Mouse (Mus musculus): ENCODE measurements at regions not wholly inside any gene's neighbourhood (a gene's known extent, or its start where the extent isn't known, plus 50 kb on each side); places are given as distances from the start of the nearest gene placed in this dataset.
A peak's percentile ranks its signal among the peaks of the same experiment; 100 is the strongest.
"Not testable (repeated sequence)": the region's sequence is repeated elsewhere in the genome, so short reads cannot be mapped to it uniquely, and the experiment has no call there.

DNA sequence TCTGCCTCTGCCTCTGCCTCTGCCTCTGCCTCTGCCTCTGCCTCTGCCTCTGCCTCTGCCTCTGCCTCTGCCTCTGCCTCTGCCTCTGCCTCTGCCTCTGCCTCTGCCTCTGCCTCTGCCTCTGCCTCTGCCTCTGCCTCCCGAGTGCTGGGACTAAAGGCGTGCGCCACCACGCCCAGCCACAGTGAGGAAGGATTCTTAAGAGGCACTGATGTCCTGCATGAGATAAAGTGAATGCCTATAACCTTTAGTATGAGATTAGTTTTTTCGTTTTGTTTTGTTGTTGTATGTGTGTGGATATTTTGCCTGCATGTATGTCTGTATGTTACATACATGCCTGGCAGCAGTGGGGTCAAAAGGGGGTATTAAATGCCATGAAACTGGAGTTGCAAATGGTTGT, 63.2 kb downstream of the Hlx start:
- DNase-seq = not testable (repeated sequence)

DNA sequence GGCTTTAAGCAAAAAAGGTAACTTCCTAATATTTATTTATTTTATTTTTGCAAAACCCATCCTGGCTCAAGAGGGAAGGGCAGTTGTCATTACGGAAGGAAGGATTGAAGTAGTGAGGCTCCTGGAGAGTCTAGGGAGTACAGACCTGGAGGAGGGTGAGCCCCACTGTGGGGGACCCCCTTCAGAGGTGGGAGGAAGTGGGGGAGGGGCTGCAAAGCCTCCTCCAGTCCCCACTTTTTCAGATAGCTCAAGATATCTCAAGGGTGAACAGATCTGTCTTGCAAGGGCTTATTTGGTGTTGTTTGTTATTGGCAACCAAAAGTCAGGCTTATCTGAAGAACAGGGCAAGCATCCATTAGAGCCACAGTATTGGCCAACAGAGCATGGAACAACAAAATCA, 64.0 kb downstream of the Hlx start:
- no peak for DNase-seq

DNA sequence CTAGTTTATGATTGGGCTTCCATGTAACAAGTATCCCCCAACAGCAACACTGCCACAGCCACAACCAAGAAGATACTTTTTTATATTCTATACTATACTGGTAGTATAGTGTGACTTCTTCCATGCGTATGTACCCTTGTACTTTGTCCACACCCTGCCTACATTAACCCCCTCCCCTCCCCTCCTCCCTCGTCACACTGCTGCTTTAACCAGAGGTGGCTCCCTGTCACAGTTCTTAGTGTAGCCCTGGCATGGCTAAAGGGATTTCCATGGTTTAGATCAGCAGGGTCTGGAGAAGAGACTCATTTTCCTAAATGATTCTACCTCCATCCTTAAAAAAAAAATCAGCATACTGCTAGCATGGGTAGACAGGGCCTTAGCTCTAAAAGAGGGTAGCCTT, 64.4 kb downstream of the Hlx start:
- DNase-seq = no peak

DNA sequence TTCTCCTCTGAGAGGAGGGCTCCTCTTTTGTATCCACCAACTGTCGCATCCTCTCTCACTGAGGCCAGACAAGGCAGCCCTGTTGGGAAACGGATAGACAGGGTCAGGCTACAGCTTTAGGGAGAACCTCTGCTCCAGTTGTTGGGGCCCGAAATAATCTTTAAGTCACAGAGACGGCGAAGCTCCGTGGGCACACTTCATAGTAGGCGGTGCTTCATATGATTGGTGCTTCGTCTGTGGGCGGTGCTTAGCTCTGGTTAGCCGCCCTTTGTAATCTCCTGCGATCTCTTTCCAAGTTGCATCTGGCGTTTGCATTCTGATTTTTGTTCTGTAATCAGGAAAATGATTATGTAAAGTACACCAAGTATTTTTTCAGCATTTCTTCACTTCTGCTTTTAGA, 67.2 kb downstream of the Hlx start:
- no peak for DNase-seq

- no peak for DNase-seq
Measured at GRCm38 (mm10) chr1:184664098-184664375, 68.4 kb downstream of the Hlx start.

- DNase-seq = no peak
Measured at GRCm38 (mm10) chr1:184663300-184664097, 68.9 kb downstream of the Hlx start.

DNA sequence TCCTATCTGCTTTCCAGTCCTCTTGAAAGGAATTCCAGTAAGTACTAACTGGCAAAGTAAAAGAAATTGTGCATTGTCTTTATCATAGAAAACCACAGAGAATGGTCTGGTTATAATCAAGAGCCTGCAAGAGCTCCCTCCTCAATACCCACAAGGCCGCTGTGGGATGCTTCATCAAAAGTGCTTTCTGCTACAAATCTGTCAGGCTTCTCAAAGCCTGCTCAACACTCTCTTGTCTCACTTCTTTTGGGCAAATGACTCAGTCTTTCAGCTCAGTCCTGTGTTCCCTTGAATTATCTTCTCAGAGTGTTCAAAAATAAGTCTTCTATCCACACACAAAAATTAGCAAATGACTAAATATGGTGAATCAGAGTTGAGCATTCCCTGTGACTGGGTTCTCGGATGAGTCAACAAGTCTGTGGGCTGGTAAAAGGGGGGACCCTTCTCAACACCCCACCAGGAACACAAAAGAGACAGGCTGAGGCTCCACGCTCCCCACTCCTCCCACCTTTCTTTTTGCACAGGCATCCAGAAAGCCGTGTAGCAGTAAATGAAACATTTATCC, 81.8 kb downstream of the Hlx start:
- no peak for DNase-seq

- no peak for DNase-seq
Measured at GRCm38 (mm10) chr1:184647920-184648540, 84.4 kb downstream of the Hlx start.

DNA sequence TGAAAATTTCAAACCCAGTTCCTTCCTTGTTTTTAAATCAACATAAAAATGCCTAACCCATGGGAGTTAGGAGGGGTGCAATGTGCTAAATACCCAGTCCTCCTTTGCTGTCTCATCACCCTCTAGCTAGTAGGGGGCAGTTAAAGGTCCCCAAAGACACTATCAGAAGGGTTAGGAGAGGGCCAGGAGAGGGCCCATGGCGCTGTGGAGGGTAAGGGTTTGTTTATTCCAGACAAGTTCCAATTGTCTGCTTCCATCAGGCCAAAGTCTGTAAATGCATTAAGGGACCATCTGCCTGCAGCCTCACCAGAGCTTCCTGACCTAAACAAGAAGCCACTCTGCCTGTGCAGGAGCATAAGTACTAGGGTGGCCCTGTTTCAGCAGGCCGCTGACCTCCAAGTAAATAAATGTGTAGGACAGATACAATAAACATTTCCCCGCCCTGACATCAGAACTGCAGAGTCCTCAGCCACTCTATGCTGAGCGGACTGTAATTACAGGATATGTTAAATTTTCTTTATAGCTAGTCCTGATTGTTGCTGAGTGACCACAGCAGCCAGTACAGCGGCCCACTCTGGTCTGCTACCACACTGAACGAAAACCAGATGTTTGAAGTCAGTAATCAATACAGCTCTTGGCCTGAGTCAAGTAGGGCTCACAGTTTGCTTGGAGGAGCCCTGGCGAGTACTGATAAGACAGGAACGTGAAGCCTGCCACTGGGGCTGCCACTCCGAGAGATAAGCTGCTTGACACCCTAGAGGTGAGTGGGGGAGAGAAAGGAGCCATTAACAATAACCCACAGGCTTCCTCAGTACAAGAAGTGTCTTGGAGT, 87.4 kb downstream of the Hlx start:
- no peak for DNase-seq

GRCm38 (mm10) chr1:184630695-184631475, 101.5 kb downstream of the Hlx start:
- no peak for DNase-seq

DNA sequence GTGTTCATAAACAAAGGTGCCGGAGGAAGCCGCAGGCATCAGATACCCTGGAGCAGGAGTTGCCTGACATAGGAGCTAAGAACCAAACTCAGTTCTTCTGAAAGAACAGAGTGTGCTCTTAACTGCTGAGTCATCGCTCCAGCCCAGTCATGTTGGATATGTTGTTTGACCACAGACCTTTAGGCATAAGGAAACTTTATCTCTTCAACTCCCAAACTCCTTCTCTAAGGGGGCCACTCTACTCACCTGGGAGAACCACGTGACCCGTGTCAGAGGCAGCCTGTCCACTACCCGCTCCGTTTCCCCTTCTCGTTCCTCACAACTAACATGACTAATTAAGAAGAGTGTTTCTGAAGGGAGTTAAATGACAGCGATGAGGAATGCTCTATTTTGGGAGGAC, 103.2 kb downstream of the Hlx start:
- DNase-seq = no peak

DNA sequence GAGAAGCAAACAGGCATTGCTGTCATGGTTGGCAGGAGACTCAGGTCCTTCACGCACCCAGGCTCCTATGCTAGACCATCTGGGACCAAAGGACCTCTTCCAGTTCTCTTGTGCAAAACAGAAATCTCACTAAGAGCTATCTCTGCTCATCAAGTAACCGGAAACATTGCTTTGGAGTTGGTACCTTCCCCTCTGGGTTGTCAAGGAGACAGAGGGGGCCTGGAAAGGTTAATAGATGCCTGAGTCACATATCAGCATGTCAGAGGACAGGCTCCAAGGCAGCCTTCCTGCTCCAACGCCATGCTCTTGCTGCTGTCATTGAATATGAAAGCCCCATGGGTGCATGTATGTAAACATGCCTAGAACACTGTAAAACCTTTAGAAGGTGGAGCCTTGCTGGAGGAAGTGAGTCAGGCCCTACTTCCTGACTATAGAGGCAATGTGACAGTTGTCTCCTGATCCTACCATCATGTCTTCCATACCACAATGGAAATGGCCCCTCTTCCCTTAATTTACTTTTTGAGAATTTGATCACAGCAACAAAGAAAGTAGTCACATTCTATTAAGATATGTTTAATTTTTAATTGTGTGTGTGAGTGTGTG, 103.8 kb downstream of the Hlx start:
- DNase-seq = no peak

DNA sequence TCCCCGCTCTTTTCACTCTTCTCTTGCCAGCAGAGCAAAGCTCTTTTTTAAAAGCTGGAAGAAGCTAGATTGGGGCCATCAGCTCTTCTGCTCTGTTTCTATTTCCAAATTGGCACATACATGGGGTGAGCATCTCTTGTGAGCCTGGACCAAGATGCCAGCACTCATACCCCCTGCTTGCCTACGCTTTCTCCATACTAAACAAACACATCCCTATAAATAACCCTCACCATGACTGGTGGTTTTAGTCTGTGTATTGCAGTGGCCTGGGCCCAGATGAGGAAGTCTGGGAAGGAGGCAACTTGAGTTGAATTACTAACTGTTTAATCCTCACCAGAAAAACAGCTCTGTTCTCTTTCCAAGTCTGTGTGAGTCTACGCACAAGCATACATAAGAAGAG, 110.0 kb downstream of the Hlx start:
- DNase-seq = no peak

DNA sequence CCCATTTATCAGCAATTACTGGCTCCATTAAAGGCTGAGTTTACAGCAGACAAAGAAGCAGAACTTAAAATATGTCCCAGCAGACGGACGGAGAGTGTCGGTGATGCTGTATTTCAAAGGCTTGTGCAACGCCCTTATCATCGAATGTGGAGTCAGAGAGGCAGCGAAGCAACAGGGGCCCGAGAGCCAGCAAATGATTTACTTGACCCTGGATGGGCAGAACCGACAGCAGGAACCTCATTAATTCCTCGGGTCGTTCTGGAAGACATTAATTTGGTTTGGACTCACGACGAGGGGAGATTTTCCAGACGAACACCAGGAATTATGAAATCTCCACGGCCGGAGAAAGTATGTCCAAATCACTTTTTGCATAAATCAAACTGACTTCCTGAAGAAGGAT, 110.5 kb downstream of the Hlx start:
- no peak for DNase-seq

DNA sequence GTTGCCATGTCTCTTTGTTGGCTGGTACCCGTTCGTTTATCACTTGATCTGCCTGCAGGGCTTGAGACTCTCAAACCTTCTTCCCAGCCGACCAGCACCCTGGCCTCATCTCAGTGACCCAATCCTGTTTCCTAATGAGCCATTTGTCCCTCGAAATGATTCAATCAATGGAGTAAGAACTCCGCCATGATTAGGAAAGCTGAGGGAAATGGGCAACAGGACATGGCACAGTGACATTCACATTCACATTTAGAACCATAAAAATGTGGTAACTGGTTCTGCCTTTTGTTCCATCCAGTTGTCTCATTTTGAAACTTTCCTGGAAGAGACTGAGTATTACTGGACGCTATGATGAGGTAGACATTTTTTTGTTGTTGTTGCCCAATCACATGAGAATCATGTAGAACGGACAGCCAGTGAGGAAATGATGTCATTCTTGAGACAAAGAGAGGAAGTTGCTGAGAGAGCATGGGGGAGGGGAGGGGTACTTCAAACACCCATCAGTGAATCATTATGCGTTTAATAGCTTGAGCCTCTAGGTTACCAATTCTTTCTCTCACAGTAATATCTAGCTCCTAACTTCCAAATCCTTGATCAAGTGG, 114.5 kb downstream of the Hlx start:
- DNase-seq = no peak

DNA sequence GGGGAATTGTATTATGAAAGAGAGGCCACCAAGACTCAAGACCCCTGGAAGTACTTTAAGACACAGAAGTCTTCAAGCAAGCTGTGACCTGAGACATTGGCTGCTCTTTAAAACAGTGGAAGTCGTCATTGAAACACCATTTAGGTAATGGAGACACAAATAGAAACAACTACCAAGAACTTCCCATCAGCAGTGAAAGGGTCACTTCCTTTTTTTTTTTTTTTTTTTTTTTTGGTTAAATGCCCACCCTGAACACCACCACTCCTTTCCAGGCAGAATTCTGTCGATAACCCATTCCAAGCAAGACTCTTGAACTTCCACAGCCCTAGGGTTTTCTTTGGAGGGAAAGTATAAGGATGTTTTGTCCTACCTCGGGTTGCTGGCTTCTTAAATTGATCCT, 116.4 kb downstream of the Hlx start:
- no peak for DNase-seq

DNA sequence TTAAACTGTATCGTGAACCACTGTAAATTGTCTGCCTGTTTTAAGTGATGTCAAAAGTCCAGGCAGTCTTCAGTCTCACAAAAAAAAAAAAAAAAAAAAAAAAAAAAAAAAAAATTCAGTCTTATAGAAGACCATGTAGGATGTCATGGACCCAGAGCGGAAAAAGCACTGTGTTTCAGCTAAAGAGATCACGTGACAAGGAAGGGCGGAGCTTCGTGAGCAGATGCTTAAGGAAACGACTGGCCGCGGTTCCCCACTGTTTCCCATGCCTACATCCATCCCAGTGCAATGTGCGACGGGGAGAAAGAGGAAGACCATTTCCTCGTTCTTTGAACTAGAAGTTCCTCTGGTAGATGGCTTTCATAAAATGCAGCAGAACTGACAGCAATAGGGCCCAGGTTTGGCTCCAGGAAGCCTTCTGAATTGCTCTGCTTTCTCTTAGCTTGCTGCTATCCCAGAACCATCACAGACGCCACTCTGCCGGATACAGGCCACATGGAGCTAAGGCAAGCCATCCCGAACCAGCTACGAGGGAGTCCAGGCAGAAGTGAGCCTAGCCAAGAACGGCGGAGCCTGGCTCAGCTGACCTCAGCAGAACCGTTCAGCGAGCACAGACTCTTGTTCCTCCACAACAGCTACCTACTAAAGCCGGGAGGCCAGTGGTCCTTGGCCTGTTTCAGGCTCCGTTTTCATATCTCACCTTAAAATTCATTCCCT, 117.6 kb downstream of the Hlx start:
- DNase-seq = peak in 1 of 2 experiments; percentile 5

GRCm38 (mm10) chr1:184612880-184613279, 119.5 kb downstream of the Hlx start:
- DNase-seq = no peak

DNA sequence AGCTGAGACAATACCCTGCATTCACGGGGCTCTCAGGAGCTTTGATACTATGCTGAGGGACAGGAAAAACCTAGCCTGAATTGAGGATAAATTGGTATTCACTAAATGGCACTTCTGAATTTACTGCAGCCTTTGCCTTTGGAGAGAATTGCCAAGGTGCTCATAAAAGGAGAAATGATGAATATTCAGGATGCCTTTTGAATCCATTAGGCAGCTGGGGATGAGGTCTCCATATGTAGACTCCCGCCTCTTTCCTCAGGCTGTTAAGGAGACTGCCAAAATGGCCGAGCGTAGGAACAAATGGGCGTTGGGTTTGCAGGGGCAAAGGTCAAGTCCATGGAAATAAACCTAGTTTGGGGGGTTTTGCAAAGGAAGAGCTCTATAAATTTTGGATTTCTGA, 123.5 kb downstream of the Hlx start:
- no peak for DNase-seq

GRCm38 (mm10) chr1:184608338-184608737, 124.1 kb downstream of the Hlx start:
- no peak for DNase-seq

DNA sequence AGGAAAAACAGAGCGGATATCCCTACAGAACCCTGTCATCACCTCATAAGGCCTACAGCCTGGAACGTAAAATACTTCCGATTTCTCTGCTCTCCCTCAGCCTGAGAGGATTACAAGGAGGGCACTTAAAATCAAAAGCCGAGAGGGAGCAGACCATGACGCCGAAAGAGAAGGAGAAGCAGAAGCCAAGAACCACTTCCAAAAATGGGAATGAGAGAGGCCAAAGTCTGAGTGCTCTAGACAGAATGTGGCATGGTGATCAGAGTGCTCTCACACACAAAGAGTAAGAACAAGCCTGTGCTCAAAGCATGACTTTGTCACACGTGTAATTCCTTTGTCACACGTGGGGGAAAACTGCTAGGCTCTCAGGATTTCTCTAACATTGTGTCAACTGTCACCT, 125.9 kb downstream of the Hlx start:
- DNase-seq = no peak
